Mouse (Mus musculus): Measurements from ENCODE around the gene Rab8b.
A peak's percentile ranks its signal among the peaks of the same experiment; 100 is the strongest.

- peak; percentile 16; the same call in 1 of the 2 replicates for TF ChIP-seq CTCF (IDR thresholded peaks at IDR 0.05; ENCODE audit: low read depth)
- TF ChIP-seq EP300 (IDR thresholded peaks at IDR 0.05; ENCODE audit: low read depth), result no peak
These were observed 20.4 kb downstream of the Rab8b start for GRCm38 (mm10) chr9:66899072-66899471.
